Mouse (Mus musculus): ENCODE results near the gene Fgfr2.

The Fgfr2 gene

DNA sequence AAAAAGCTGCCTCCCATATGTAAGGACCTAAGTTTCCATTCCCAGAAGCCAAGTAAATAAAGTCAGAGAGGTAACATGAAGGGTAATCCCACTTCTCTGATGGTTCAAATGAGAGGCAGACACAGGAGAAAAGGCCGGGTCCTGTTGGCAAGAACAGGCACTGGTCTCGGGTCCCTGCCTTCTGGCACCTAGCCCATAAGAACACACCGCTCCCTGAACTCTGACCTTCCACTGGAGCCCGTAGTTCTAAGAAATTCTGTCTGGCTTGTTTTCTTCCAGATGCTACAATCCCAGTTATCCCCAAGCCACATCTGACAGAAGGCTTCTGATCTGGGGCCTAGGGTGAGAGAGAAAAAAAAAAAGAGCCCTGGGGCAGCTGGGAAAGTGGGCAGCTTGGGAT, 34.7 kb downstream of the Fgfr2 start:
- DNase-seq (ENCODE audit: low read depth, low spot score) = peak; percentile 42

DNA sequence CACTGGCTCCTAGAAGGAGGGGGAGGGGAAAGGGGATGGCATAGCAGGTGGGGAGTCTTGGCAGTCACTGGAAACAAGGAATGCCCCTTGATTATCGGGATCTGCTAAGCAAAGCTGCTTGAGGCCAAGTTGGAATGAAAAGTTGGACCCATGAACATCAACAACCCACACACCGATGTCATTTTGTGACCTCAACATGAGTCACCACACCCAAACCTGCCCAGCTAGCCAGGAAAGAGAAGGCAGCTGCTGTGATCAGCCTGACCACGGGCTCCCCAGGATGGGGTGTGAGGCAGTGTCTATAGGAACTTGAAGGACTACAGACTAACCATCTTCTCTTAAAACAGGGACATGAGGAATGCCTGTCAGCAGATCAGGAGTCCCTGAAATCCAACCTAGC, 37.7 kb downstream of the Fgfr2 start:
- DNase-seq (ENCODE audit: low read depth, low spot score) = no peak

DNA sequence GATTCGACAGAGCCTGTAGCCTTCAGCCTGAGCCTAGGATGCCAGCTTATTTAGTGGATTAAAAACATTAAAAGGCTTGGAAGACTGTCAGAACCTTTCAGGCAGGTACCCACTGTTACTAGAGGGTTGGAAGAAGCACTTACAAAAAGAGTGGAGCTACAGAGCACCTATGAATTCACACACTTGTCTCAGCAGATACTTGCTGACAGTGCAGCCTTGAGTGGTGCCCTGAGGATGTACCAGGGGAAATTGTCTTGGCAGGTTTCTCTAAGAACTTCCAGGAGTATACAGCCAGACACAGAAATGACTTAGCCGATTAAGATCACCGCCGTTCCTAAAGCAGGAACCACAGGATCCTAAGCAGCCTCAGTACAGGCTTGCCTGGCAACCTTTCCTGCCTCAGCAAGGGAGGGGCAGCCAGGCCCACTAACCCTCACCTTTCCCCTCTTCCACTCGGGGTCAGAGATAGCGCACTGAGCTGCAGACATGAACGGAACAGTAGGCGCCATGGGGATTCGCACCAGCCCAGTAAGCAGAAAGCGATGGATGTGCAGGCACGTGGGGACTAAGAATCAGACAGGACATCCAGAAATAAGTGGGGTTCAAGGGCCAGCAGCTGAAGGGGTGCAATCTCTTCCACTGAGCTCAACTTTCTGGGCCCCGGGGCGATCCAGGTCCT, 39.1 kb downstream of the Fgfr2 start:
- no peak for DNase-seq (ENCODE audit: low read depth, low spot score)

GRCm38 (mm10) chr7:133078929-133079328, 44.2 kb downstream of the Fgfr2 start:
- DNase-seq (ENCODE audit: low read depth, low spot score) = no peak

- no peak for DNase-seq (ENCODE audit: low read depth, low spot score)
Measured at GRCm38 (mm10) chr7:133074462-133075133, 48.6 kb downstream of the Fgfr2 start.

DNA sequence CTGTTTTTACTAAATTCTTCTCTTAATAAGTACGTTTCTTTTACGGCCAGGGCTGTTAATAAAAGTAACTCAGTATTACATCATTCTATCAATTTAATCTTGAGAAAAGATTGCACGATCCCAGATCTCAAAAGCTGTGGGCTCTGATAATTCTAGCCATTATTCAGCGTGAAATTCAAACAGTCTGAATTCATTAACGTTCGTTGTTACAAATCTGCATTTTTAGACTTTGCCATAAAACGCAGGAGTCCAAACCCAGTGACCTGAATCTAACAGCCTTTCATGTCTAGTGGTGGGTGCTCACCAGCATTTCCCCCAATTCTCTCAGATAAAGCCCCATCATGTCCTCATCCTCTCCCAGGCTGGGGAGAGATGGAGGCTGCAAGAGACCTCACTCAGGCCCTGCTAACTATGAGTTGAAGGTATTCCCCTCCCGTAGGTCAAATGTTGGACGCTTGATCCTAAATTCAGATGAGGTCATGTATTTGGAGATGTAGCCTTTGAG, 50.0 kb downstream of the Fgfr2 start:
- no peak for DNase-seq (ENCODE audit: low read depth, low spot score)

DNA sequence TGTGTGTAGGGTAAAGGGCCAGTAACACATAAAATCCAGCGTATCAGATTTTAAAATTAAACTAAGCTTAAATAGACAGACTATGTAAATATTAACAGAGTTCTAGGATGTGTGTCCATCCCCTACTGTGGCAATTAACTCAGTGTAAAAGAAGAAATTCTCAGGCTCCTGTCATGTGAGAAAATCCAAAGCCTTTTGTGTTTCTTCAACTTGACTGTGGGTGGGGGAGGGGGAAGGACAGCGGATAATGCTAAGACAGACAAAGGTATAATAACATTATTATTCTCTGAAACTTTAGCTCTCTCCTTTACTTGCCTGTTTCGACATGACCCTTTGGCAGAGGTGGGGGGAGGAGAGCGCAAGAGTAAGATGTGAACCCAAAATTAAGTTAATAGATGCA, 50.6 kb downstream of the Fgfr2 start:
- DNase-seq (ENCODE audit: low read depth, low spot score) = no peak

DNA sequence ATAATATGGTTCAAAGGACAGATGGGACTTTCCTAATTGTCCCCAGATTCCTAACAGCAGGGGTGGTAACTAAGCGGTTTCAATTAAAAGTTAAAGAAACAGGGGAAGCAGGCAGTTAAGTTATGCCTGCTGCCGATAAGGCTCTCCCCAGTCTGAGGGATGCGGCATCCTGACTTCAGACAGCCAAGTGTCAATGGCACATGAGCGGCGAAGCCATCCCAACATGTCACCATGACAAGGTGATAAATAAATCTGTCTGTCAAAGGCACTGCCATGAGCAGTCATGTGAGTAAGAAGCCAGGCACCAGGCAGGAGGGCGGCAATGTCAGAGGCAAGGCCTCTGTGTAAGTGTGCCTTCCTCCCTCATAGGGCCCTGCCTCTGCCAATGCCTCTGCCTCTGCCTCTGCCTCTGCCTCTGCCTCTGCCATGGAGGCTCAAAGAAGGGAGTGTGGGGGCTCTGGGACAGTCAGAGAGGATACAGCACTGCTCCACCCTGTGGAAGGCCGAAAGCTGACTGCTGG, 55.8 kb downstream of the Fgfr2 start:
- DNase-seq (ENCODE audit: low read depth, low spot score) = peak; percentile 34

DNA sequence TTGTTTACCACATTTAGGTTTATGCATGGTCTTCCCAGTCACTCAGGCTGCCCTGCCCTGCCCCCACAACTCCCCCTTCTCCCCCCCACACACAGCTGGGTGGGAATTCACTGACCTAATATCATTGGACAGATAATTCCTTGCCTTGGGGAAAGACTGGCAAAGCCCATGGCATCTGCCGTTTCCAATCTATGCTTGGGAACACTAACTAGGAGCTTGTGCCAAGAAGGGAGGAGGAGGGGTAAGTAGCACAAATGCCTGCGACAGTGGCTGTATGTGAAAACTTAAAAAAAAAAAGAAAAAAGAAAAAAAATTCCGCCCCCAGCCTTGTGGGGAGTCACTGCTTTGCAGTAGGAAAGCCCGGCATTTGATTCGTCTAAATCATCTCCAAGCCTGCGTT, 56.4 kb downstream of the Fgfr2 start:
- DNase-seq (ENCODE audit: low read depth, low spot score) = no peak

- DNase-seq (ENCODE audit: low read depth, low spot score) = no peak
Measured at GRCm38 (mm10) chr7:133062055-133062454, 61.1 kb downstream of the Fgfr2 start.

DNA sequence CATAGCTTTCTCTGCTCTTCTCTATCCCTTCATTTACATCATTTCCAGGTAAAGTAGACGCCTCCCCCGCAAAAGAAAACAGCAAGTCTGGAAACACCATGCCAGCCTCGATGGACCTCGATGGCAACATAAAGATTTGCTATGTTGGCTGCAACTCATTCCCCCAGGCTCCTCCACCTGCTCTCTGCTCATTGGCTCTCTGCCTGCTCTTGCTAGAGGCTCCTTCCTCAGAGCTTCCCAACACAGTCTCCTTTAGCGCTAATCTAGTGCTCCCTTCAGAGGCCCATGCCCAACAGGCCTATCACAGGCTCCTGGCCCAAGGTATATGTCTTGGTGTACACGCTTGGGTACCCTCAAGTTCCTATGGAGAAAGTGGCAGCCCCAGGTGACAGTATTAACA, 63.0 kb downstream of the Fgfr2 start:
- no peak for DNase-seq (ENCODE audit: low read depth, low spot score)

DNA sequence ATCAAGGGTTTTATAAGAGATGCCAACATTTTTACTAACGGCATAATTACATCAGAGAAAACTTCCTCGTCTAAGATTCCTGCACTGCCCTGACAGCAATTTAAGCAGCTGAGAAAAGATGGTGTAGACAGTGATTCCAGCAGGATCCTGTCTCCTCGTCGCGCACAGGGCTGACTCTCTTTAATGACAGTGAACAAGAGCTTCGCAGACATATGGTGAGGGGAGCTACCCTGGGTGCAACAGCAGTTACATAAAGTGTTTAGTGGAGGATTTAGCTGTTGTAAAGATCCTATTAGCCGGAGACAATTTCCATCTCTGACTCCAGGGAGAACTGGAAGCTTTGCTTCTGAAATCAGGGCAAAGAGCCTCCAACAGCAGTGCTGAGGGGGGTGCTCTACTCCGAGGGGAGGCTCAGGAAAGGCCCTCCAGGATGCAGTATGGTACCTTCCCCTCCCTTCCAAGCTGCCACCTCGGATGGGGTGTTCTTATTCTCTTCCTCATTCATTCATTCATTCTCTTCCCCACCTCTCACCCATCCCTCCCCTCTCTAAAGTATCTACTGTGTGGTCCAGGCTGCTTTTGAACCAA, 63.5 kb downstream of the Fgfr2 start:
- no peak for DNase-seq (ENCODE audit: low read depth, low spot score)

GRCm38 (mm10) chr7:133059150-133059509, 64.0 kb downstream of the Fgfr2 start:
- peak; percentile 92 for DNase-seq (ENCODE audit: low read depth, low spot score)

- peak; percentile 52 for DNase-seq (ENCODE audit: low read depth, low spot score)
Measured at GRCm38 (mm10) chr7:133058496-133059149, 64.5 kb downstream of the Fgfr2 start.

DNA sequence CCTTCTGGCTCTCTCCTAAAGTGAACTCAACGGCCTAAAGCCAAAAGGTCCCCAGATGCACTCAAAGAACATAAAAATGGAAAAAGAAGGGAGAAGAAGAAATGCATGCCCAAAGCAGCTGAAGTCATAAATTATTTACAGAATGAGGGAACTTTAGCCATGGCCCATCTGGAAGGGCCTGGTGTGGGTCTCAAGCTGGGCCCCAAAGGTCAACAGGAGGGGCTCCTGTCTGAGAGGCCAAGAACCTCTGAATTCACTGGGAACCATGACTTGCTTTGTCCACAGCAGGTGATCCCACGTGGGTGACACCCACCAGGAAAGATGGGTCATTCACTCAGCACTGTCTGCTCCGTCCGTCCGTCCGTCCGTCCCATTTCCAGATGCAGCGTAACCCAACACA, 66.2 kb downstream of the Fgfr2 start:
- no peak for DNase-seq (ENCODE audit: low read depth, low spot score)

- no peak for DNase-seq (ENCODE audit: low read depth, low spot score)
Measured at GRCm38 (mm10) chr7:133054486-133054885, 68.7 kb downstream of the Fgfr2 start.

GRCm38 (mm10) chr7:133053757-133054156, 69.4 kb downstream of the Fgfr2 start:
- DNase-seq (ENCODE audit: low read depth, low spot score) = no peak

GRCm38 (mm10) chr7:133052819-133053218, 70.3 kb downstream of the Fgfr2 start:
- DNase-seq (ENCODE audit: low read depth, low spot score) = peak; percentile 70

GRCm38 (mm10) chr7:133050681-133051080, 72.5 kb downstream of the Fgfr2 start:
- no peak for DNase-seq (ENCODE audit: low read depth, low spot score)

- no peak for DNase-seq (ENCODE audit: low read depth, low spot score)
Measured at GRCm38 (mm10) chr7:133048085-133048630, 75.0 kb downstream of the Fgfr2 start.

- no peak for DNase-seq (ENCODE audit: low read depth, low spot score)
Measured at GRCm38 (mm10) chr7:133047287-133047686, 75.9 kb downstream of the Fgfr2 start.

DNA sequence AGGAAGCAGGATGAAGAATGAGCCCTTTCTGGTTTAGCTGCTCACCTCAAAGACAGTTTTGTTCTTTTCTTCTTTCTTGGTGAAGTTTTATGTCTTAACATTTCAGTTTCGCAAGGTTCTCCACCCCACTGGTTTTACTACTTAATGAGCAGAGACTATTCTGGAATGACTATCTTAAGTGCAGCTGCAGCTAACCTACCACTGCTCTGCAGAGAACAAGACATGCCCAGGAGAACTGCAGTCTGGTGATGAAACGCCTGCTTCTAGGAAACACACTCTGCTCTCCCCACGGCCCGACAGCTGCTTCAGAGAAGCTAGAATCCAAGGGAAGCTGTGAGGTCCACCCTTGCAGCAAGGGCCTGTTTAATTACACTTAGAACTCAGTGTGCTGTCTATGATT, 78.4 kb downstream of the Fgfr2 start:
- DNase-seq (ENCODE audit: low read depth, low spot score) = peak; percentile 47
